Mouse (Mus musculus) megakaryocyte, embryonic 14.5 days (primary cell): ENCODE data around the gene Gpr179. TPM values are rescaled to one million over a fixed set of nuclear protein-coding genes. Genes with fewer than 3 reads are reported as not detected.

Experiments used
- H3K27me3 ChIP-seq: replicated peaks from 2 replicates; pipeline ENCODE3; 2012; ENCODE audit warnings: inconsistent platforms
- H3K36me3 ChIP-seq: replicated peaks from 2 replicates; pipeline ENCODE3; 2012; ENCODE audit warnings: low read length, inconsistent platforms, mixed read lengths
- H3K4me1 ChIP-seq: 2 replicates; pipeline ENCODE4 v1.6.1; 2012; ENCODE audit warnings: inconsistent platforms
- H3K4me3 ChIP-seq: replicated peaks from 2 replicates; pipeline ENCODE3; 2012; ENCODE audit warnings: moderate library complexity, mild to moderate bottlenecking, inconsistent platforms
- H3K9me3 ChIP-seq: 2 replicates; pipeline ENCODE4 v1.6.1; 2012; ENCODE audit warnings: inconsistent platforms
- FLI1 ChIP-seq: IDR thresholded peaks from 2 replicates; pipeline ENCODE4 v1.6.1; 2012; ENCODE audit warnings: low read length, inconsistent platforms, mixed read lengths
- GATA1 ChIP-seq: IDR thresholded peaks from 3 replicates; pipeline ENCODE4 v1.6.1; 2012; ENCODE audit warnings: mixed read lengths, low read length, inconsistent platforms, borderline replicate concordance
- polyA plus RNA-seq: library from polyadenylated mRNA; stranded (reverse); fragments of >175 nt; gene quantifications from 2 replicates; pipeline ENCODE4 v1.2.3, GENCODE M21; 2012; ENCODE audit warnings: low replicate concordance; ENCODE audit not compliant: insufficient read depth

The Gpr179 gene
- polyA plus RNA-seq, 1 experiment: 0.04 TPM

DNA sequence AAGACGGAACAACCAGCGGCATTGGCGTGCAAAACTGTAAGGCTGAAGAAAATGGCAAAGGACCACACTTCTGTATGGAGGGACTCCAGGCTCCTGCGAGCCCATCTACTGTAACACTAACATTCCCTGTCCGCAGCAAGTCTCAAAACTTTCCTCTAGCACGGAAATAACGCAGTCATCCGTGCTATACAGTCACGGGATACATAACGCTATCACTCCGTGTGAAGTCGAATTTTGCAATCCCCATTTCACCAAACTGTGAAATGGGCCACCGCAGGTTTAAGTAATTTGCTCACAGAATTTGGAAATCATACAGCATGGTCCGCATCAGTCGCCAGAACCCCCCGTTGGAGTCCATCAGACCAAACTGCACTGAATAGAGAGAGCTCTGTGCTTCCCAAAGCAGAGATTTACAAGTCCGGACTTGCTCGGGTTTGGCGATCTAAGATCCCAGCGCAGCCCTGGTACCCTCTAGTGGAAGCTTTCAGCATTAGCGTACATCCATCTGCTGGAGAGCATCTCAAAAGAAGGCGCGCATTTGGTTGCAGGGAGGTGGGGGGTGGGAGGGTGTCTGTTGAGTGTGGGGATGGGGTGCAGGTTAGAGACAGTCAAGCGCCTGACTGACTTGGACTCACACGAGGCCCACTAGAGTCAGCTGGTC, 41.8 kb downstream of the Gpr179 start:
- H3K4me3 ChIP-seq: peak overlapping the region; percentile 89
- H3K4me1 ChIP-seq: peaks cover 46% of the 10 kb centered on the region
- TF ChIP-seq GATA1: no peak
- no peak for TF ChIP-seq FLI1
- no peaks in the 10 kb centered on the region for H3K9me3 ChIP-seq
- H3K27me3 ChIP-seq: no peaks in the 10 kb centered on the region
- no peaks in the 10 kb centered on the region for H3K36me3 ChIP-seq

- no peaks in the 10 kb centered on the region for H3K9me3 ChIP-seq
- H3K4me3 ChIP-seq: peak overlapping the region; percentile 89
- peaks cover 40% of the 10 kb centered on the region for H3K4me1 ChIP-seq
- no peaks in the 10 kb centered on the region for H3K27me3 ChIP-seq
- no peaks in the 10 kb centered on the region for H3K36me3 ChIP-seq
- TF ChIP-seq GATA1 (no peak), FLI1 (no peak)
Measured at GRCm38 (mm10) chr11:97309451-97309836, 42.4 kb downstream of the Gpr179 start.

- TF ChIP-seq FLI1 (no peak), GATA1 (no peak)
- Histone ChIP-seq H3K9me3 (no peaks in the 10 kb centered on the region), H3K36me3 (no peaks in the 10 kb centered on the region), H3K4me3 (peak overlapping the region; percentile 89), H3K4me1 (peaks cover 40% of the 10 kb centered on the region), H3K27me3 (no peaks in the 10 kb centered on the region)
Measured at GRCm38 (mm10) chr11:97308806-97309450, 42.9 kb downstream of the Gpr179 start.

DNA sequence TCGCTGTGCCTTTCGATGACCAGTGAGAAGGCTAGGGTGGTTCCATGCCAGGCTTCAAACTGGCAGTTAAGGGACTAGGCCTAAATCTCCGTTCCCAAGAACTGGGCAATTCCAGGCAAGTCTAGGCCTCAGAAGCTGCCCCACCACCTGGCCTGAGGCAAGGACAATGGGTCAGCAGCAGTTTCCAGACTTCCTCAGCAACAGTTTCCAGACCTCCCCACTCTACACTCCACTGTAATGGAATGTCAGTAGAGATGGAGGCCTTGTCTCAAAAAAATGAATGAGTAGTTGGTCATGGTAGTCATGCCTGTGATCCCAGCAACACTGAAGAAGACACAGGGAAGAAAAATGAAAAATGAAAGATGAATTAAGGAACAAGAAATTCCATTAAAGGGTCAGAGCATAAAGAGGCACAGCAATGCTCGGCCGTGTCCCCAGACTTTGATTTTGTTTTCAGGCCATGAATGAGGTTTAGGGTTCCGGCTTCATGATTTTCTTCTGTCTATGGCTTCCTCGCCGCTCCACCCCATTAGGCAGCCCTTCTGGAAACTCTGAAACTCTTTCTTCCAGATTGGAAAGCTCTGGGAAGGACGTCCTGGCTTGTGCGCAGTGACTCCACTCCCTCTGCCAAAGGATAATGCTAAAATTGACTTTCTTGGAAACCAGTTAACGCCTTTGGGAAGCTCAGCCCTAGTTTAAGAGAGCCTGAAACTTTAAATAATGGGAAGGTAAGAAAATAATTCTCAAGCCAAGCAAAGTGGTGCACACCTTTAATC, 44.4 kb downstream of the Gpr179 start:
- TF ChIP-seq FLI1: no peak
- no peak for TF ChIP-seq GATA1
- Histone ChIP-seq H3K4me3 (no peak overlapping the region), H3K36me3 (no peaks in the 10 kb centered on the region), H3K9me3 (no peaks in the 10 kb centered on the region), H3K4me1 (peaks cover 44% of the 10 kb centered on the region), H3K27me3 (no peaks in the 10 kb centered on the region)

DNA sequence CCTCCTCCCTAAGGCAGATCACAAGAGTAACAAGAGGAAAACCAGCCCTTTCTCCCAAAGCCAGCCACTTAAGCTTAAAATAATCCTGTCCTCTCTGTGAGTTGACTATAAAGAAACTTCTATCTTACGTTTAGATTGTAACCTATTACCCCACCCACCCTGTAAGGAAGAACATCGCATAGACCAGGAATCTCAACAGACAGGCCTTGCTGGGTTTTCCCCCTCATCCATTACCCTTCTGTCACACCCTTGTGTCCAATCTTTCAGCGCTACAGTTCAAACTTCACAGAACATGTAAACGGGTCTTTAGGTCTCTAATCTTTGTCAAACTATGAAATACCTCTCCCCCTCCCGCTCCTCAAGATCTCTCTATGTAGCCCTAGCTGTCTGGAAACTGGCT, 47.2 kb downstream of the Gpr179 start:
- Histone ChIP-seq H3K4me1 (peaks cover 36% of the 10 kb centered on the region), H3K9me3 (no peaks in the 10 kb centered on the region), H3K4me3 (no peak overlapping the region), H3K27me3 (no peaks in the 10 kb centered on the region), H3K36me3 (no peaks in the 10 kb centered on the region)
- TF ChIP-seq GATA1: no peak
- no peak for TF ChIP-seq FLI1

- TF ChIP-seq GATA1 (no peak), FLI1 (no peak)
- no peaks in the 10 kb centered on the region for H3K27me3 ChIP-seq
Measured at GRCm38 (mm10) chr11:97302231-97302781, 49.6 kb downstream of the Gpr179 start.

DNA sequence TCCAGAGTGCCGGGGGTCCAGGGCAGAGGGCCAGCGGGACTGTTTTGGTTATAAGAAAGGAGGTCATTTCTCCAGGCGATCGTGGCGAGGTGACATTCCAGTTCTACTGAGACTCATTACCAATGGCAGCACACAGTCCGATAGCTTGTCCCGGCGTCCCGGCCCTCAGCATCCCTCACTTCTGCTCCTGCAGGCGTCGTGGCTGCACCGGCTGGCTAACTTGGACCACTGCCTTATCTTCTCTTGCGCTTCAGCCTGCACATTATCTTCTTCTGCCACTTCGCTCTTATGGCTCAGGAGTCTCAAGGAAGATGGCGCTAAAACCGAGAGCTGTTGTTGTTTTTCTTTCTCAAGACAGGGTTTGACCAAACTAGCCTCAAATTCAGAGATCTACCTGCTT, 50.5 kb downstream of the Gpr179 start:
- Histone ChIP-seq H3K9me3 (no peaks in the 10 kb centered on the region), H3K4me3 (no peak overlapping the region), H3K27me3 (no peaks in the 10 kb centered on the region), H3K4me1 (peaks cover 16% of the 10 kb centered on the region), H3K36me3 (no peaks in the 10 kb centered on the region)
- TF ChIP-seq GATA1: no peak
- TF ChIP-seq FLI1: no peak

More at GRCm38 (mm10) chr11:97302231-97302781, 49.6 kb downstream of the Gpr179 start:
- peaks cover 19% of the 10 kb centered on the region for H3K4me1 ChIP-seq
- no peaks in the 10 kb centered on the region for H3K36me3 ChIP-seq
- H3K4me3 ChIP-seq: no peak overlapping the region
- no peaks in the 10 kb centered on the region for H3K9me3 ChIP-seq

DNA sequence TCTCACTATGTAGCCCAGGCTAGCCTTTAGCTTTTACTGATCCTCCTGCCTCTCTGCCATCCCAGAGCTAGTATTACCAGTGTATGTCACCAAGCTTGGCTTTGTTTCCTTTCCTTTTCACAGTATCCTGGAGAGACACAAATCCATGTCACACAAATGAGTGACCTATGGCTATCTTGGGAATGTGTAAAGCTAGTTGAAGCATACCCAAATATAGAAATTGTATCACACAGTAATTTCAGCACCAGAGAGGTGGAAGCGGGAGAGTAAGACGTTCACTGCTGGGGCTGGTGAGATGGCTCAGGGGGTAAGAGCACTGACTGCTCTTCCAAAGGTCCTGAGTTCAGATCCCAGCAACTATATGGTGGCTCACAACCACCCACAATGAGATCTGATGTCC, 51.9 kb downstream of the Gpr179 start:
- H3K27me3 ChIP-seq: no peaks in the 10 kb centered on the region
- TF ChIP-seq FLI1 (no peak), GATA1 (no peak)
- no peaks in the 10 kb centered on the region for H3K36me3 ChIP-seq
- H3K9me3 ChIP-seq: no peaks in the 10 kb centered on the region
- peaks cover 21% of the 10 kb centered on the region for H3K4me1 ChIP-seq
- H3K4me3 ChIP-seq: no peak overlapping the region

- TF ChIP-seq FLI1 (no peak), GATA1 (no peak)
- H3K4me3 ChIP-seq: no peak overlapping the region
- no peaks in the 10 kb centered on the region for H3K36me3 ChIP-seq
- H3K4me1 ChIP-seq: peaks cover 8% of the 10 kb centered on the region
- H3K27me3 ChIP-seq: no peaks in the 10 kb centered on the region
- H3K9me3 ChIP-seq: peaks cover 4% of the 10 kb centered on the region; the same call in 1 of the 2 replicates
Measured at GRCm38 (mm10) chr11:97296542-97296941, 55.3 kb downstream of the Gpr179 start.

DNA sequence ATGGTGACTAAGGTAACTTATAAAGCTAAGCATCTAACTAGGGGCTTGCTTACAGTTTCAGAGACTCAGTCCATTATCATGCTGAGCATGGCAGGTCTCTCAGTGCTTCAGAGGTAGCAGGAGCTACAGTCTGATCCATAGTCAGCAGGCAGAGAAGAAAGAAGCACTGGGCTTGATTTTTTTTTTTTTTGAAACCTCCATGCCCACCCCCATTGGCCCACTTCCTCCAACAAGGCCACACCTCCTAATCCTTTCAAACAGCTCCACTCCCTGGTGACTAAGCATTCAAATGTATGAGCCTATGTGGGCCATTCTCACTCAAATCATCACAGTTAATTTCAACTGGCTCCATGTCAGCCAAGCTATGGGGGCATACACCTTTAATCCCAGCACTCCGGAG, 59.1 kb downstream of the Gpr179 start:
- peaks cover 4% of the 10 kb centered on the region; the same call in 1 of the 2 replicates for H3K9me3 ChIP-seq
- no peaks in the 10 kb centered on the region for H3K36me3 ChIP-seq
- H3K4me3 ChIP-seq: no peak overlapping the region
- no peak for TF ChIP-seq GATA1
- no peak for TF ChIP-seq FLI1
- H3K4me1 ChIP-seq: peaks cover 12% of the 10 kb centered on the region
- H3K27me3 ChIP-seq: no peaks in the 10 kb centered on the region
